Comparison of ENCODE assay signal across 9 mouse cellular contexts in genomic region chr15:79545496-79545895, GRCm38 (mm10). TPM values are rescaled to one million over a fixed set of nuclear protein-coding genes. Genes with fewer than 3 reads are reported as not detected.
DNase-seq lines count a peak whose midpoint lies in the region; ATAC-seq and TF ChIP-seq lines count a peak whose summit lies in the region.
"Had no signal": no experiment of that assay in that cellular context is flagged by ENCODE, and none has a peak within 500 bp of the region (broad histone marks: within the 10 kb centered on the region; RNA-seq: fewer than 3 reads in every experiment).

No protein-coding gene starts in this region.

- TF ChIP-seq EP300 in CH12.LX (IDR thresholded peaks at IDR 0.05; ENCODE audit: low read length), result no peak

- TF ChIP-seq RAD21 in CH12.LX (IDR thresholded peaks at IDR 0.05; ENCODE audit: low read depth, low read length), result no peak

- dilution Hi-C loops in CH12.LX (cut with MboI; ENCODE audit: extremely low pct_ligation_motif_present, extremely low pct_unique_long_range_greater_than_20kb, low sequenced_read_pairs), result no loop called here

- peaks cover 47% of the 10 kb centered on the region for H3K79me2 ChIP-seq in CH12.LX (replicated peaks; ENCODE audit: control insufficient read depth, extremely low read depth, insufficient read depth, poor library complexity, severe bottlenecking)

- H3K4me1 ChIP-seq in heart, embryonic 11.5 days (ENCODE audit: control insufficient read depth, insufficient read depth, low read length), result peaks cover 12% of the 10 kb centered on the region
- H3K4me1 ChIP-seq in CH12.LX (ENCODE audit: control insufficient read depth in 1 of 2, insufficient read depth in 2 of 2), result peaks cover 5 to 29% of the 10 kb centered on the region in 2 experiments; a peak in 3 of 4 replicates
- H3K4me1 ChIP-seq in forebrain, embryonic 14.5 days (ENCODE audit: control insufficient read depth, insufficient read depth, low read length), result peaks cover 21% of the 10 kb centered on the region
- H3K4me1 ChIP-seq in liver, embryonic 15.5 days (replicated peaks), result peaks cover 30% of the 10 kb centered on the region

- H3K27me3 ChIP-seq in heart, embryonic 11.5 days (ENCODE audit: control insufficient read depth, insufficient read depth, low read length), result no peaks in the 10 kb centered on the region
- peaks cover 2% of the 10 kb centered on the region for H3K27me3 ChIP-seq in CH12.LX (replicated peaks)
- H3K27me3 ChIP-seq in forebrain, embryonic 14.5 days (replicated peaks; ENCODE audit: control insufficient read depth, insufficient read depth, low read length), result no peaks in the 10 kb centered on the region
- H3K27me3 ChIP-seq in liver, embryonic 15.5 days, result peaks cover 13% of the 10 kb centered on the region

- ATAC-seq in heart, embryonic 11.5 days (replicated peaks; ENCODE audit: insufficient number of reproducible peaks, low FRiP score, low TSS enrichment), result no peak
- no peak for ATAC-seq in forebrain, embryonic 14.5 days
- ATAC-seq in liver, embryonic 15.5 days (ENCODE audit: insufficient read depth), result no peak

- no peak for TF ChIP-seq POLR2A in CH12.LX (IDR thresholded peaks at IDR 0.05; ENCODE audit: low read depth, low read length)

- H3K4me3 ChIP-seq in heart, embryonic 11.5 days (ENCODE audit: low read depth, low read length), result peak overlapping the region; percentile 96
- peak overlapping the region; percentile 82 to 89 (median 87) for H3K4me3 ChIP-seq in CH12.LX (replicated peaks in 1 of 3; ENCODE audit: low read depth in 2 of 3, low read length in 2 of 3, poor library complexity in 1 of 3)
- peak overlapping the region; percentile 92 for H3K4me3 ChIP-seq in forebrain, embryonic 14.5 days (ENCODE audit: low read depth, low read length)
- H3K4me3 ChIP-seq in liver, embryonic 15.5 days (replicated peaks), result peak overlapping the region; percentile 95

- in situ Hi-C loops in CH12.LX (cut with MboI; ENCODE audit: low pct_ligation_motif_present, low pct_unique_long_range_greater_than_20kb, low sequenced_read_pairs), result no loop called here

- 7% methylated on average over 3 of the region's 3 CpGs for WGBS in heart, embryonic 11.5 days (ENCODE audit: insufficient replicate concordance)
- WGBS in forebrain, embryonic 14.5 days, result 2% methylated on average over 3 of the region's 3 CpGs
- 4% methylated on average over 3 of the region's 3 CpGs for WGBS in liver, embryonic 15.5 days (ENCODE audit: insufficient replicate concordance)

- DNase-seq in heart, adult 18-20 months, result no peak
- DNase-seq in CH12.LX (ENCODE audit: extremely low read depth), result no peak
- DNase-seq in forebrain, embryonic 14.5 days (ENCODE audit: low spot score), result no peak
- DNase-seq in urinary bladder, postnatal 36 days (ENCODE audit: low spot score in 2 of 2), result no peak
- no peak for DNase-seq in layer of hippocampus, postnatal 10 days (ENCODE audit: low spot score in 2 of 2)
- DNase-seq in kidney, postnatal 25 days, result no peak

- TF ChIP-seq CTCF in CH12.LX (conservative IDR thresholded peaks at IDR 0.05 in 1 of 2, IDR thresholded peaks at IDR 0.05 in 1 of 2; ENCODE audit: low read depth in 2 of 2, low read length in 2 of 2), result no peak

- peak overlapping the region; percentile 91 for H3K4me2 ChIP-seq in heart, embryonic 11.5 days
- no peak overlapping the region for H3K4me2 ChIP-seq in CH12.LX (ENCODE audit: insufficient read depth, low read depth, poor library complexity, severe bottlenecking)
- peak overlapping the region; percentile 79 for H3K4me2 ChIP-seq in forebrain, embryonic 14.5 days (ENCODE audit: low read length)
- peak overlapping the region; percentile 78 for H3K4me2 ChIP-seq in liver, embryonic 15.5 days

- H3K27ac ChIP-seq in heart, embryonic 11.5 days (ENCODE audit: low read depth, low read length), result peak overlapping the region; percentile 97
- H3K27ac ChIP-seq in CH12.LX (ENCODE audit: insufficient read depth, low read depth), result no peak overlapping the region
- H3K27ac ChIP-seq in forebrain, embryonic 14.5 days (ENCODE audit: low read depth, low read length), result peak overlapping the region; percentile 98
- peak overlapping the region; percentile 98 for H3K27ac ChIP-seq in liver, embryonic 15.5 days (replicated peaks)

- H3K36me3 ChIP-seq in heart, embryonic 11.5 days (ENCODE audit: control insufficient read depth, insufficient read depth, low read length), result peaks cover 26% of the 10 kb centered on the region
- peaks cover 25 to 37% of the 10 kb centered on the region in 2 experiments for H3K36me3 ChIP-seq in CH12.LX (replicated peaks in 1 of 2; ENCODE audit: control insufficient read depth in 1 of 2, insufficient read depth in 1 of 2, low read length in 1 of 2)
- peaks cover 44% of the 10 kb centered on the region for H3K36me3 ChIP-seq in forebrain, embryonic 14.5 days (ENCODE audit: control insufficient read depth, insufficient read depth, low read length)
- H3K36me3 ChIP-seq in liver, embryonic 15.5 days (replicated peaks), result peaks cover 41% of the 10 kb centered on the region

- peak overlapping the region; percentile 100 for H3K9ac ChIP-seq in heart, embryonic 11.5 days (ENCODE audit: low read depth, low read length)
- peak overlapping the region; percentile 97 for H3K9ac ChIP-seq in CH12.LX (ENCODE audit: insufficient read depth, low read depth)
- H3K9ac ChIP-seq in forebrain, embryonic 14.5 days (ENCODE audit: low read length), result peak overlapping the region; percentile 98
- H3K9ac ChIP-seq in liver, embryonic 15.5 days, result peak overlapping the region; percentile 97

- no peaks in the 10 kb centered on the region for H3K9me3 ChIP-seq in heart, embryonic 11.5 days (replicated peaks; ENCODE audit: control insufficient read depth, low read length)
- H3K9me3 ChIP-seq in CH12.LX (replicated peaks; ENCODE audit: low read length), result no peaks in the 10 kb centered on the region
- no peaks in the 10 kb centered on the region for H3K9me3 ChIP-seq in forebrain, embryonic 14.5 days (replicated peaks; ENCODE audit: control insufficient read depth, low read length)
- H3K9me3 ChIP-seq in liver, embryonic 15.5 days (replicated peaks), result no peaks in the 10 kb centered on the region

TF ChIP-seq in CH12.LX, 34 proteins besides CTCF, POLR2A, EP300 and RAD21 (continues in another document):
- TF ChIP-seq PAX5 (IDR thresholded peaks at IDR 0.05; ENCODE audit: low read length) (no peak), NELFE (IDR thresholded peaks at IDR 0.05; ENCODE audit: low read depth, low read length) (no peak), ZKSCAN1 (IDR thresholded peaks at IDR 0.05; ENCODE audit: borderline replicate concordance, low read depth, low read length) (no peak), ELF1 (IDR thresholded peaks at IDR 0.05; ENCODE audit: low read depth, low read length) (no peak), USF2 (conservative IDR thresholded peaks at IDR 0.05; ENCODE audit: low read depth, low read length) (no peak), IRF4 (IDR thresholded peaks at IDR 0.05; ENCODE audit: low read depth, low read length) (no peak), TCF12 (IDR thresholded peaks at IDR 0.05; ENCODE audit: low read depth, low read length) (no peak), SIN3A (IDR thresholded peaks at IDR 0.05; ENCODE audit: low read length) (no peak), MAZ (IDR thresholded peaks at IDR 0.05; ENCODE audit: low read depth, low read length) (no peak), JUND (conservative IDR thresholded peaks at IDR 0.05; ENCODE audit: low read depth, low read length) (no peak), MAX (IDR thresholded peaks at IDR 0.05; ENCODE audit: low read length) (no peak), MEF2A (IDR thresholded peaks at IDR 0.05; ENCODE audit: borderline replicate concordance, low read depth, low read length) (no peak), NRF1 (IDR thresholded peaks at IDR 0.05; ENCODE audit: low read depth, low read length) (no peak), POLR2AphosphoS2 (IDR thresholded peaks at IDR 0.05; ENCODE audit: low read depth, low read length) (no peak), MYC (IDR thresholded peaks at IDR 0.05; ENCODE audit: low read depth, low read length) (no peak)

RNA-seq across cellular contexts. Expression of gene Ddx17, which starts 1.0 kb away (rescaled TPM):
- 50.6 and 60.1 TPM in 2 replicates for polyA plus RNA-seq in heart, embryonic 11.5 days (2014; fragmentation: Nextera tagmentation; extraction: Ambion mirVana)
- total RNA-seq in heart, adult 18-20 months (2021), result 10 to 100 TPM; 69.9 to 83.9 TPM
- total RNA-seq in CH12.LX (2012; rRNA removed), result 81.3 and 93.0 TPM in 2 replicates
- 79.8 and 84.6 TPM in 2 replicates for total RNA-seq in CH12.LX (2014; rRNA removed)
- polyA plus RNA-seq in CH12.LX (2012; ENCODE audit: insufficient read length, low read depth), result 108 and 114 TPM in 2 replicates
- polyA plus RNA-seq in forebrain, embryonic 14.5 days (2014; fragmentation: Nextera tagmentation; extraction: Ambion mirVana), result 88.7 and 97.1 TPM in 2 replicates
- 11.6 and 12.8 TPM in 2 replicates for polyA plus RNA-seq in liver, embryonic 15.5 days (2015; fragmentation: Nextera tagmentation; extraction: Ambion mirVana)
- total RNA-seq in layer of hippocampus, postnatal 10 days (2021), result 100 to 1,000 TPM; 381 to 420 TPM

RNA-seq across cellular contexts. Expression of gene Kdelr3, which starts 29.3 kb away (rescaled TPM):
- 33.4 and 33.5 TPM in 2 replicates for polyA plus RNA-seq in heart, embryonic 11.5 days (2014; fragmentation: Nextera tagmentation; extraction: Ambion mirVana)
- total RNA-seq in heart, adult 18-20 months (2021), result 1 to 10 TPM; 3.3 to 4.3 TPM
- 7.3 and 7.4 TPM in 2 replicates for total RNA-seq in CH12.LX (2012; rRNA removed)
- total RNA-seq in CH12.LX (2014; rRNA removed), result 0.88 and 0.94 TPM in 2 replicates
- 0.33 and 0.80 TPM in 2 replicates for polyA plus RNA-seq in CH12.LX (2012; ENCODE audit: insufficient read length, low read depth)
- polyA plus RNA-seq in forebrain, embryonic 14.5 days (2014; fragmentation: Nextera tagmentation; extraction: Ambion mirVana), result 6.8 and 8.4 TPM in 2 replicates
- polyA plus RNA-seq in liver, embryonic 15.5 days (2015; fragmentation: Nextera tagmentation; extraction: Ambion mirVana), result 4.5 and 5.3 TPM in 2 replicates
- total RNA-seq in layer of hippocampus, postnatal 10 days (2021), result 1 to 10 TPM; 1.0 to 1.3 TPM

RNA-seq across cellular contexts. Expression of gene Kcnj4, which starts 40.5 kb away (rescaled TPM):
- polyA plus RNA-seq in heart, embryonic 11.5 days (2014; fragmentation: Nextera tagmentation; extraction: Ambion mirVana), result 0.20 TPM in 1 of 2 replicates, not detected in the other
- total RNA-seq in heart, adult 18-20 months (2021), result 1 to 10 TPM; 1.4 to 1.5 TPM
- not detected in 2 replicates for total RNA-seq in CH12.LX (2012; rRNA removed)
- total RNA-seq in CH12.LX (2014; rRNA removed), result not detected in 2 replicates
- polyA plus RNA-seq in CH12.LX (2012; ENCODE audit: insufficient read length, low read depth), result not detected in 2 replicates
- 0.18 TPM in 1 of 2 replicates, not detected in the other for polyA plus RNA-seq in forebrain, embryonic 14.5 days (2014; fragmentation: Nextera tagmentation; extraction: Ambion mirVana)
- not detected in 2 replicates for polyA plus RNA-seq in liver, embryonic 15.5 days (2015; fragmentation: Nextera tagmentation; extraction: Ambion mirVana)
- total RNA-seq in layer of hippocampus, postnatal 10 days (2021), result 10 to 100 TPM; 57.7 to 66.4 TPM
- total RNA-seq: gastrocnemius, postnatal 25 days had no signal

RNA-seq across cellular contexts. Expression of gene Dmc1, which starts 59.4 kb away (rescaled TPM):
- 1.4 and 1.5 TPM in 2 replicates for polyA plus RNA-seq in heart, embryonic 11.5 days (2014; fragmentation: Nextera tagmentation; extraction: Ambion mirVana)
- not detected for total RNA-seq in heart, adult 18-20 months (2021)
- total RNA-seq in CH12.LX (2012; rRNA removed) (not detected in 2 replicates), CH12.LX (2014; rRNA removed) (not detected in 2 replicates)
- not detected in 2 replicates for polyA plus RNA-seq in CH12.LX (2012; ENCODE audit: insufficient read length, low read depth)
- 0.43 and 0.74 TPM in 2 replicates for polyA plus RNA-seq in forebrain, embryonic 14.5 days (2014; fragmentation: Nextera tagmentation; extraction: Ambion mirVana)
- polyA plus RNA-seq in liver, embryonic 15.5 days (2015; fragmentation: Nextera tagmentation; extraction: Ambion mirVana), result 0.18 and 0.24 TPM in 2 replicates
- total RNA-seq in layer of hippocampus, postnatal 10 days (2021), result 1 to 10 TPM; 1.3 to 1.7 TPM
- total RNA-seq: gastrocnemius, postnatal 25 days had no signal
